Mouse (Mus musculus): ENCODE measurements around the gene G6pc2. TPM values are rescaled to one million over a fixed set of nuclear protein-coding genes. Genes with fewer than 3 reads are reported as not detected.

G6pc2 gene
- polyA plus RNA-seq, 1 experiment from 2014 or later = not detected

GRCm38 (mm10) chr2:69189222-69189621 is 21.7 kb upstream of the G6pc2 start:
- H3K27ac ChIP-seq (ENCODE audit: low read depth, low read length) = no peak overlapping the region
- H3K4me1 ChIP-seq (replicated peaks; ENCODE audit: control insufficient read depth, insufficient read depth, low read length) = no peaks in the 10 kb centered on the region
- H3K27me3 ChIP-seq (replicated peaks; ENCODE audit: control insufficient read depth, insufficient read depth, low read length) = no peaks in the 10 kb centered on the region
- H3K4me3 ChIP-seq (ENCODE audit: low read depth, low read length) = no peak overlapping the region
- WGBS = 80% methylated on average over 4 of the region's 4 CpGs
- H3K36me3 ChIP-seq (ENCODE audit: control insufficient read depth, insufficient read depth) = peaks cover 36% of the 10 kb centered on the region
- H3K9me3 ChIP-seq (ENCODE audit: control insufficient read depth) = no peaks in the 10 kb centered on the region
- TF ChIP-seq CTCF (IDR thresholded peaks at IDR 0.05; ENCODE audit: low read depth) = no peak
- H3K9ac ChIP-seq (ENCODE audit: low read depth, low read length) = no peak overlapping the region
- no peak overlapping the region for H3K4me2 ChIP-seq (replicated peaks; ENCODE audit: low read depth)
- ATAC-seq = no peak

- no peak overlapping the region for H3K4me2 ChIP-seq (replicated peaks; ENCODE audit: low read depth)
- TF ChIP-seq CTCF (IDR thresholded peaks at IDR 0.05; ENCODE audit: low read depth) = no peak
Measured at GRCm38 (mm10) chr2:69191059-69191458, 19.8 kb upstream of the G6pc2 start.

GRCm38 (mm10) chr2:69193555-69193954 is 17.3 kb upstream of the G6pc2 start:
- Histone ChIP-seq H3K27ac (ENCODE audit: low read depth, low read length) (no peak overlapping the region), H3K36me3 (ENCODE audit: control insufficient read depth, insufficient read depth) (peaks cover 22% of the 10 kb centered on the region; the same call in 1 of the 2 replicates), H3K4me1 (replicated peaks; ENCODE audit: control insufficient read depth, insufficient read depth, low read length) (no peaks in the 10 kb centered on the region), H3K4me3 (ENCODE audit: low read depth, low read length) (no peak overlapping the region), H3K27me3 (replicated peaks; ENCODE audit: control insufficient read depth, insufficient read depth, low read length) (no peaks in the 10 kb centered on the region), H3K9me3 (ENCODE audit: control insufficient read depth) (no peaks in the 10 kb centered on the region), H3K4me2 (replicated peaks; ENCODE audit: low read depth) (no peak overlapping the region), H3K9ac (ENCODE audit: low read depth, low read length) (no peak overlapping the region)
- no peak for TF ChIP-seq CTCF (IDR thresholded peaks at IDR 0.05; ENCODE audit: low read depth)
- 66% methylated on average over 5 of the region's 5 CpGs for WGBS
- no peak for ATAC-seq

More at GRCm38 (mm10) chr2:69191059-69191458, 19.8 kb upstream of the G6pc2 start:
- 76% methylated on average over 5 of the region's 5 CpGs for WGBS
- Histone ChIP-seq H3K4me1 (replicated peaks; ENCODE audit: control insufficient read depth, insufficient read depth, low read length) (no peaks in the 10 kb centered on the region), H3K4me3 (ENCODE audit: low read depth, low read length) (no peak overlapping the region), H3K27ac (ENCODE audit: low read depth, low read length) (no peak overlapping the region), H3K9me3 (ENCODE audit: control insufficient read depth) (no peaks in the 10 kb centered on the region), H3K27me3 (replicated peaks; ENCODE audit: control insufficient read depth, insufficient read depth, low read length) (no peaks in the 10 kb centered on the region), H3K36me3 (ENCODE audit: control insufficient read depth, insufficient read depth) (peaks cover 26% of the 10 kb centered on the region), H3K9ac (ENCODE audit: low read depth, low read length) (no peak overlapping the region)
- ATAC-seq = no peak

- H3K27me3 ChIP-seq (replicated peaks; ENCODE audit: control insufficient read depth, insufficient read depth, low read length) = no peaks in the 10 kb centered on the region
- H3K36me3 ChIP-seq (ENCODE audit: control insufficient read depth, insufficient read depth) = peaks cover 12% of the 10 kb centered on the region
- H3K4me2 ChIP-seq (replicated peaks; ENCODE audit: low read depth) = peak overlapping the region; percentile 90
- peak overlapping the region; percentile 94 for H3K4me3 ChIP-seq (ENCODE audit: low read depth, low read length)
- WGBS = 5% methylated on average over 6 of the region's 6 CpGs
- peak overlapping the region; percentile 73; the same call in 1 of the 2 replicates for H3K9ac ChIP-seq (ENCODE audit: low read depth, low read length)
- no peaks in the 10 kb centered on the region for H3K9me3 ChIP-seq (ENCODE audit: control insufficient read depth)
- TF ChIP-seq CTCF (IDR thresholded peaks at IDR 0.05; ENCODE audit: low read depth) = 0 out of 2 replicates have a peak, but pooled peaks have one; percentile 8
- no peak for ATAC-seq
- H3K4me1 ChIP-seq (replicated peaks; ENCODE audit: control insufficient read depth, insufficient read depth, low read length) = 0 out of 2 replicates have a peak, but pooled peaks cover 3% of the 10 kb centered on the region
- no peak overlapping the region for H3K27ac ChIP-seq (ENCODE audit: low read depth, low read length)
Measured at GRCm38 (mm10) chr2:69205185-69205584, 5.7 kb upstream of the G6pc2 start.

GRCm38 (mm10) chr2:69205791-69206351 is 5.0 kb upstream of the G6pc2 start, which contains the start of gene Spc25:
TSS of gene Spc25 (minus strand) at chr2:69206194.
- under 1% methylated on average over 45 of the region's 46 CpGs for WGBS
- Histone ChIP-seq H3K27ac (ENCODE audit: low read depth, low read length) (peak within 1 kb of the TSS; percentile 78), H3K9ac (ENCODE audit: low read depth, low read length) (peak within 1 kb of the TSS; percentile 73), H3K27me3 (replicated peaks; ENCODE audit: control insufficient read depth, insufficient read depth, low read length) (no peaks in the 10 kb centered on the region), H3K4me1 (replicated peaks; ENCODE audit: control insufficient read depth, insufficient read depth, low read length) (0 out of 2 replicates have a peak, but pooled peaks cover 3% of the 10 kb centered on the region), H3K9me3 (ENCODE audit: control insufficient read depth) (no peaks in the 10 kb centered on the region), H3K36me3 (ENCODE audit: control insufficient read depth, insufficient read depth) (peaks cover 10% of the 10 kb centered on the region), H3K4me2 (replicated peaks; ENCODE audit: low read depth) (peak within 1 kb of the TSS; percentile 90), H3K4me3 (ENCODE audit: low read depth, low read length) (peak within 1 kb of the TSS; percentile 94)
- peak; percentile 98 for ATAC-seq
- TF ChIP-seq CTCF (IDR thresholded peaks at IDR 0.05; ENCODE audit: low read depth) = peak; percentile 51

- H3K9ac ChIP-seq (ENCODE audit: low read depth, low read length) = no peak overlapping the region
- H3K4me3 ChIP-seq (ENCODE audit: low read depth, low read length) = peak overlapping the region; percentile 94
- H3K27ac ChIP-seq (ENCODE audit: low read depth, low read length) = no peak overlapping the region
- 0 out of 2 replicates have a peak, but pooled peaks cover 3% of the 10 kb centered on the region for H3K4me1 ChIP-seq (replicated peaks; ENCODE audit: control insufficient read depth, insufficient read depth, low read length)
- H3K4me2 ChIP-seq (replicated peaks; ENCODE audit: low read depth) = peak overlapping the region; percentile 90
- no peaks in the 10 kb centered on the region for H3K9me3 ChIP-seq (ENCODE audit: control insufficient read depth)
- 0 out of 2 replicates have a peak, but pooled peaks cover 4% of the 10 kb centered on the region for H3K36me3 ChIP-seq (ENCODE audit: control insufficient read depth, insufficient read depth)
- ATAC-seq = no peak
- no peak for TF ChIP-seq CTCF (IDR thresholded peaks at IDR 0.05; ENCODE audit: low read depth)
- no peaks in the 10 kb centered on the region for H3K27me3 ChIP-seq (replicated peaks; ENCODE audit: control insufficient read depth, insufficient read depth, low read length)
- 17% methylated on average over 7 of the region's 7 CpGs for WGBS
Measured at GRCm38 (mm10) chr2:69206523-69206922, 4.3 kb upstream of the G6pc2 start.
